Mouse (Mus musculus): ENCODE results near the gene Pip5k1b. TPM values are rescaled to one million over a fixed set of nuclear protein-coding genes. Genes with fewer than 3 reads are reported as not detected.

Gene Pip5k1b
- polyA plus RNA-seq, 1 experiment from 2014 or later: 2.6 TPM

DNA sequence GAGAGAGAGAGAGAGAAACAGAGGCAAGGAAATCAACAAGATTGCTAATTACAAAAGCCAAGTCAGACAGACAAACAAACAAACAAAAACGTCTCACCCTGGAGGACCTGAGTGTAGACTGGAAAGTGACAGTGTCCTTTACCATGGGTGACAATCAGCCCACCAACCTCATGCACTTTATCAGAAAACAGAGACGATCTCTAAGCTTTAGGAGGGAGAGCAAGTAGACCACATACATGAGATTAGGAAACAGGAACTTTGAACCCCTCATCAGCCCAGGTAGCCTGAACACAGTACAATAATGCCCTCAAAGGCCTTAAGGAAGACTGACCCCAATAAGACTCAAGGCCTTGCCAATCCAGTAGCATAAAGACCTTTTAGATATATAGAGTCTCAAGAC, 227.8 kb downstream of the Pip5k1b start:
- ATAC-seq (replicated peaks; ENCODE audit: low FRiP score, low read depth): no peak
- no peaks in the 10 kb centered on the region for H3K36me3 ChIP-seq (ENCODE audit: insufficient read depth, low read length)
- no peak overlapping the region for H3K9ac ChIP-seq (ENCODE audit: low read depth, low read length)
- H3K4me2 ChIP-seq (ENCODE audit: low read length): no peak overlapping the region
- H3K27me3 ChIP-seq (ENCODE audit: insufficient read depth, low read length): no peaks in the 10 kb centered on the region
- DNase-seq (ENCODE audit: low spot score): no peak
- no peak overlapping the region for H3K4me3 ChIP-seq (replicated peaks; ENCODE audit: low read depth, low read length)
- WGBS: 66% methylated on average over 2 of the region's 2 CpGs
- H3K9me3 ChIP-seq (replicated peaks; ENCODE audit: low read length): no peaks in the 10 kb centered on the region
- TF ChIP-seq CTCF (IDR thresholded peaks at IDR 0.05; ENCODE audit: low read depth): no peak
- no peaks in the 10 kb centered on the region; the same call in 1 of the 2 replicates for H3K4me1 ChIP-seq (replicated peaks; ENCODE audit: insufficient read depth, low read length)
- H3K27ac ChIP-seq: no peak overlapping the region

DNA sequence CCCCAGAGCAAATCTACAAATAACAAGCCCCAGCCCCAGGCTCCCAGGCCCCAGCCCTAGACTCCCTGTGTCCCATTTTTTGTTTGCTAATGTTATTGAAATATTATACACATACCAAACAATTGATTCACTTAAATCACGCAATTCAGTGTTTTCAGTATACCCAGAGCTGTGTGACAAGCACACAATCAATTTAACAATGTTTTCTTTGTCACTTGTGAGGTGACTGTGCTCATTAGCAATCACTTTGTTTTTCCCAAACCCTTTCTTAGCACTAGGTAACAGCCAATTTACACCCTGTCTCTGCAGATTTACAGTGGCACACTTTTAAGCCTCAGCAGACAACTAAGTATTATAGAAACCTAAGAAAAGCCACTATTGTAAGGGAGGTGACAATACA, 228.7 kb downstream of the Pip5k1b start:
- H3K9me3 ChIP-seq (replicated peaks; ENCODE audit: low read length): no peaks in the 10 kb centered on the region
- H3K27me3 ChIP-seq (ENCODE audit: insufficient read depth, low read length): no peaks in the 10 kb centered on the region
- ATAC-seq (replicated peaks; ENCODE audit: low FRiP score, low read depth): no peak
- no peak overlapping the region for H3K4me3 ChIP-seq (replicated peaks; ENCODE audit: low read depth, low read length)
- no peak for TF ChIP-seq CTCF (IDR thresholded peaks at IDR 0.05; ENCODE audit: low read depth)
- no peak overlapping the region for H3K9ac ChIP-seq (ENCODE audit: low read depth, low read length)
- no peak overlapping the region for H3K27ac ChIP-seq
- WGBS: 50% methylated on average over 1 of the region's 1 CpGs
- H3K36me3 ChIP-seq (ENCODE audit: insufficient read depth, low read length): no peaks in the 10 kb centered on the region
- H3K4me2 ChIP-seq (ENCODE audit: low read length): no peak overlapping the region
- no peak for DNase-seq (ENCODE audit: low spot score)
- no peaks in the 10 kb centered on the region; the same call in 1 of the 2 replicates for H3K4me1 ChIP-seq (replicated peaks; ENCODE audit: insufficient read depth, low read length)

DNA sequence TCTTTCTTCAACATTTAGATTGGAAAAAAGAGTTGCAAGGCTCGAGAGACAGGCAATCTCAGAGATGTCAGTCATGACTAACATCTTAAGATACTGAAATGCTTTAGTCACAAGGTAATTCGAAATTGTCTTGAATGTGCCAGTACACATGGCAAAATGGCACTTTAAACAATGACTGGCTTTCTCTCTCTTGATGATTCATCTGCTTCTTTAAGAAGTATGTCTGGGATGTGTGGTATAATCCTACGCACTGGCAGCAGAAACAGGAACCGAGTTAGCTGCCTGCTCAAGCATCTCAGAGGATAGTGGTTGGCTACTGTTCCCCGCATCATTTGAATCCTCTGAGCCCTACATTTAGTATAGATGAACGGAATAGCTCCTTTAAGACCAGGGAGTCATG, 230.0 kb downstream of the Pip5k1b start:
- Histone ChIP-seq H3K9me3 (replicated peaks; ENCODE audit: low read length) (no peaks in the 10 kb centered on the region), H3K27me3 (ENCODE audit: insufficient read depth, low read length) (no peaks in the 10 kb centered on the region), H3K4me3 (replicated peaks; ENCODE audit: low read depth, low read length) (no peak overlapping the region), H3K36me3 (ENCODE audit: insufficient read depth, low read length) (no peaks in the 10 kb centered on the region), H3K9ac (ENCODE audit: low read depth, low read length) (no peak overlapping the region), H3K27ac (no peak overlapping the region), H3K4me2 (ENCODE audit: low read length) (no peak overlapping the region), H3K4me1 (replicated peaks; ENCODE audit: insufficient read depth, low read length) (no peaks in the 10 kb centered on the region; the same call in 1 of the 2 replicates)
- TF ChIP-seq CTCF (IDR thresholded peaks at IDR 0.05; ENCODE audit: low read depth): no peak
- no peak for ATAC-seq (replicated peaks; ENCODE audit: low FRiP score, low read depth)
- 84% methylated on average over 6 of the region's 6 CpGs for whole genome bisulfite sequencing
- DNase-seq (ENCODE audit: low spot score): no peak

DNA sequence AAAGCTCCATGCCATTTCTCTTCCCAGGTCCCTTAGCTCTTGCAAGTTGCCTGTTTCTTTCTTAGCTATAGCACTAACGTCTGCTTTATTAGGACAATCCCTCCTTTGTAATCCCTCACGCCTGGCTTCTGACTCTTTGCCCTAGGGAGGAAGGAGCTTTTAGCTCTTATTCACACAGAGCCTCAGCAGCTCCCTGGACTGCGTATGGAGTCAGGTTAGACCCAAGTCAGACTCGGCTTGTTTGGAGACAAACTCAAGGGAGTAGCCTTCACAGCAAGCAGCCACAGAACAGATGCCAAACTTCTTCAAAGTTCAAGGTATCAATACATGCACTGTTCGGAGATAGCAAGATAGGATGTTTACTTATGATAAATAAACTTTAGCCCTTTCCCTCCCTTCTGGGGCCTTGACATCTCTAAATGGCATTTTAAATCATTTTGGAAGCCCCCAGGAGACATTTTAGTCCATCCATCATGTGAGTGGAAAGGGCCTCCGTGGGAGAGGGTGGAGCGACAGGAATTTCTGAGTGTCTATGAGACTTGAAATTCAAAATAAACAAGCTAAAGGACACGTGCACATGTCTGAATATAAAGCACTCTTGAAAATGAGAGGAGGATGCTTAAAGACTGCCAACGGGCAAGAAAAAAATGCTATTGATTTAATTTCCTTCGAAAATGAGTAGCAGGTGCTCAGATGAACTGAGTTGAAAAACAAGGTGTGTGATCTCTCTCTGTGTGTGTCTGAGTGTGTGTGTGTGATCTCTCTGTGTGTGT, 231.6 kb downstream of the Pip5k1b start:
- DNase-seq (ENCODE audit: low spot score): no peak
- 27% methylated on average over 10 of the region's 10 CpGs for WGBS
- H3K27ac ChIP-seq: no peak overlapping the region

DNA sequence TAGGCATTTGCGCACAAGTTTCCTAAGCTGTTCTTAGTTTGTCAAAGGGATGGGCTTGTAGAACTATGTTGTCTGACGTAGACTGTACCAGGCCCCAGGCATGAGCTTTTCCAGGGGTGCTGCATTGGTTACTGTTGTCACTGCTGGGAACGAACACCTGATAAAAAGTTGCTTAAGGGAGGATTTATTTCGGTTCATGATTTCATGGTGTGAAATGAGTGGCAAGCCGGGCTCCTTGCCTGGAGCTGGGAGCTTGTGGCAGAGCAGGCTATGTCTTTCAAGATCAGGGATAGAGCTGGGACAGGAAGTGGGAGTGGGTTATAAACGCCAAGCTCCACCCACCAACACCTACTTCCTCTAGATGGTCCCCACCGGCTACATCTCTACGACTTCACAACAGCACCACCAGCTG, 233.8 kb downstream of the Pip5k1b start:
- Histone ChIP-seq H3K9me3 (replicated peaks; ENCODE audit: low read length) (no peaks in the 10 kb centered on the region), H3K36me3 (ENCODE audit: insufficient read depth, low read length) (no peaks in the 10 kb centered on the region), H3K27me3 (ENCODE audit: insufficient read depth, low read length) (no peaks in the 10 kb centered on the region), H3K4me2 (ENCODE audit: low read length) (no peak overlapping the region), H3K9ac (ENCODE audit: low read depth, low read length) (no peak overlapping the region), H3K27ac (no peak overlapping the region), H3K4me3 (replicated peaks; ENCODE audit: low read depth, low read length) (no peak overlapping the region), H3K4me1 (replicated peaks; ENCODE audit: insufficient read depth, low read length) (no peaks in the 10 kb centered on the region; the same call in 1 of the 2 replicates)
- no peak for DNase-seq (ENCODE audit: low spot score)
- 90% methylated on average over 8 of the region's 8 CpGs for WGBS
- TF ChIP-seq CTCF (IDR thresholded peaks at IDR 0.05; ENCODE audit: low read depth): 0 out of 2 replicates have a peak, but pooled peaks have one; percentile 4
- no peak for ATAC-seq (replicated peaks; ENCODE audit: low FRiP score, low read depth)

More for the DNA sequence above, 231.6 kb downstream of the Pip5k1b start:
- H3K4me1 ChIP-seq (replicated peaks; ENCODE audit: insufficient read depth, low read length): no peaks in the 10 kb centered on the region; the same call in 1 of the 2 replicates
- no peaks in the 10 kb centered on the region for H3K36me3 ChIP-seq (ENCODE audit: insufficient read depth, low read length)
- no peak overlapping the region for H3K9ac ChIP-seq (ENCODE audit: low read depth, low read length)
- ATAC-seq (replicated peaks; ENCODE audit: low FRiP score, low read depth): no peak
- TF ChIP-seq CTCF (IDR thresholded peaks at IDR 0.05; ENCODE audit: low read depth): no peak
- no peak overlapping the region for H3K4me3 ChIP-seq (replicated peaks; ENCODE audit: low read depth, low read length)
- H3K27me3 ChIP-seq (ENCODE audit: insufficient read depth, low read length): no peaks in the 10 kb centered on the region
- no peaks in the 10 kb centered on the region for H3K9me3 ChIP-seq (replicated peaks; ENCODE audit: low read length)
- no peak overlapping the region for H3K4me2 ChIP-seq (ENCODE audit: low read length)

DNA sequence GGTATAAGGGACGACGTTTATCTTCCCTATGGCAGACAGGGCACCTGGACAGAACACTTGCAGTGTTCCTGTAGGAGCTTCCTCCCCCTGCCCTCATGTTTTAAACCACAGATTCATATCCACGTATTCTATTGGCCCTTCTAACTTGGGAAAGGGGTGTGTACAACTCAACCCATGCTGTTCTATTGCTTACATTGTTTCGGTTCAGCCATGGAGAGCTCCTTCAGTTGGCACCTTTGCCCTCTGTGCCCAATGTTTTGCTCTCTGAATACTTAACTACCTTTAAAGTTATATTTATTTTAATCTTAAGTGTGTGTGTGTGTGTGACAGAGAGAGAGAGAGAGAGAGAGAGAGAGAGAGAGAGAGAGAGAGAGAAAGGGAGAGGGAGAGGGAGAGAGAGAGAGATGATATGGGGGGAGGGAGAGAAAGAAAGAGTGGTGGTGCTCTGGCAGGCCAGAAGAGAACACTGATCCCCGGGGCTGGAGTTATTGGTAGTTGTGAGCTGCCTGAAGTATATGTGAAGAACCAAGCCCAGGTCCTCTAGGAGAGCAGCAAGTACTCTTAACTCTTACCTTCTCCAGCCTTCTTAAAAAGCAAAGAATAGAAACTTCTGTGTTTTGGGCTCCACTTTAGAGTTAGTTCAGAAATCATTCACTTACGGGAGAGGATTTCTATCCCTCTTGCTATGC, 234.3 kb downstream of the Pip5k1b start:
- Histone ChIP-seq H3K4me1 (replicated peaks; ENCODE audit: insufficient read depth, low read length) (no peaks in the 10 kb centered on the region; the same call in 1 of the 2 replicates), H3K4me2 (ENCODE audit: low read length) (no peak overlapping the region), H3K9ac (ENCODE audit: low read depth, low read length) (no peak overlapping the region), H3K27ac (no peak overlapping the region), H3K4me3 (replicated peaks; ENCODE audit: low read depth, low read length) (no peak overlapping the region), H3K9me3 (replicated peaks; ENCODE audit: low read length) (no peaks in the 10 kb centered on the region), H3K36me3 (ENCODE audit: insufficient read depth, low read length) (no peaks in the 10 kb centered on the region), H3K27me3 (ENCODE audit: insufficient read depth, low read length) (no peaks in the 10 kb centered on the region)
- no peak for TF ChIP-seq CTCF (IDR thresholded peaks at IDR 0.05; ENCODE audit: low read depth)
- DNase-seq (ENCODE audit: low spot score) (no peak), ATAC-seq (replicated peaks; ENCODE audit: low FRiP score, low read depth) (no peak)
- WGBS: 92% methylated on average over 6 of the region's 6 CpGs

Data from kidney, postnatal 0 days (tissue).